ENCODE assay signal across 8 mouse cellular contexts in the genomic region with DNA sequence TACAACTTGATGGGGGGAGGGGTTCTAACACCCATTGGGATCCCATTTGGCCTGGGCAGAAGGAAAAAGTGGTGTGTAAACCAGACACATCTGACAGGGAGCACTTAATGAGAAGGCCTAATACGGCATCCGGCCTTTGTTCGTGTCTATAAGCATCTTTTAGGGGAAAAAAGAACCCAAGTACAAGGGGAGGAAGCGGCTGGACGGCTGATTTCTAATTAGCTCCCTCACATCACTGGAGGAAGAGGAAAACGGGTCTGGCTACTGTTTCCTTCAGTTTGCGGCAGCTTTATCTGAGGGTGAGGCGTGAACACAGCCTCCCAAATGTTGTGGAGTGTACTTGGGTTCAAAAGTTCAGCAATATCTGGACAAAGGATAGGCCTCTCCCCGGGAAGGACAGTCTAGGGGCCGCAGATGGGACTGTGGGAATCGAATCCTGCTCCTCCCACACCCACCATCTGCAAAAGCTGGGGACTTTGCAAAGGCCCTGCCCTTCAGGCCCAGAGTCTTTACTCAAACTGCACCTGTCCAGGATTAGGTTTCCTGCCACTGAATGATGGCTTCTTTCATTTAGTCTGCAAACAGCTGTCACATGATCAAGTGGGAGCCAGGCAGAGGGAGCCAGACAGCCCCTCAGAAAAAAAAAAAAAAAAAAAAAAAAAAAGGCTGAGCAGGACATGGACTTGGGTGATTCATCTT.
DNase-seq lines count a peak whose midpoint lies in the region; ATAC-seq lines count a peak whose summit lies in the region.

No protein-coding gene starts in this region.

- 0 out of 2 replicates have a peak, but pooled peaks cover 5% of the 10 kb centered on the region for H3K36me3 ChIP-seq in embryonic facial prominence, embryonic 14.5 days (ENCODE audit: control insufficient read depth, insufficient read depth, low read length)
- H3K36me3 ChIP-seq in limb, embryonic 12.5 days, result no peaks in the 10 kb centered on the region
- no peaks in the 10 kb centered on the region for H3K36me3 ChIP-seq in neural tube, embryonic 11.5 days (ENCODE audit: control insufficient read depth, insufficient read depth, low read length)

- no peak overlapping the region for H3K9ac ChIP-seq in embryonic facial prominence, embryonic 14.5 days (ENCODE audit: low read depth, low read length)
- no peak overlapping the region for H3K9ac ChIP-seq in limb, embryonic 12.5 days (replicated peaks)
- H3K9ac ChIP-seq in neural tube, embryonic 11.5 days (ENCODE audit: low read length), result 0 out of 2 replicates have a peak overlapping the region, but pooled peaks have one; percentile 9

- H3K27me3 ChIP-seq in embryonic facial prominence, embryonic 14.5 days (replicated peaks; ENCODE audit: control insufficient read depth, insufficient read depth, low read length), result no peaks in the 10 kb centered on the region
- H3K27me3 ChIP-seq in limb, embryonic 12.5 days, result no peaks in the 10 kb centered on the region
- H3K27me3 ChIP-seq in neural tube, embryonic 11.5 days (ENCODE audit: control insufficient read depth, insufficient read depth, low read length), result no peaks in the 10 kb centered on the region

- no peaks in the 10 kb centered on the region for H3K9me3 ChIP-seq in embryonic facial prominence, embryonic 14.5 days (ENCODE audit: control insufficient read depth, low read length)
- no peaks in the 10 kb centered on the region for H3K9me3 ChIP-seq in limb, embryonic 12.5 days
- H3K9me3 ChIP-seq in neural tube, embryonic 11.5 days (ENCODE audit: control insufficient read depth, low read length), result no peaks in the 10 kb centered on the region

- H3K27ac ChIP-seq in embryonic facial prominence, embryonic 14.5 days (replicated peaks; ENCODE audit: low read depth, low read length), result peak overlapping the region; percentile 74
- H3K27ac ChIP-seq in limb, embryonic 12.5 days, result 0 out of 2 replicates have a peak overlapping the region, but pooled peaks have one; percentile 31
- peak overlapping the region; percentile 84 for H3K27ac ChIP-seq in neural tube, embryonic 11.5 days (ENCODE audit: low read depth, low read length)

- intact Hi-C loops in heart, postnatal 14 days (cut with DNase I), result loop anchor here (2.0 to 5.0 kb wide), 3 partner anchors 40 to 301 kb away; no protein-coding TSS in a partner anchor
- intact Hi-C loops in left cerebral cortex, postnatal 36 days (cut with DNase I), result loop anchor here (5.0 kb wide), 2 partner anchors 39 to 301 kb away; no protein-coding TSS in a partner anchor

- no peak overlapping the region for H3K4me2 ChIP-seq in embryonic facial prominence, embryonic 14.5 days (ENCODE audit: low read depth, low read length)
- H3K4me2 ChIP-seq in limb, embryonic 12.5 days, result 0 out of 2 replicates have a peak overlapping the region, but pooled peaks have one; percentile 7
- H3K4me2 ChIP-seq in neural tube, embryonic 11.5 days (ENCODE audit: low read depth), result no peak overlapping the region

- peaks cover 33% of the 10 kb centered on the region for H3K4me1 ChIP-seq in embryonic facial prominence, embryonic 14.5 days (ENCODE audit: control insufficient read depth, insufficient read depth, low read length)
- H3K4me1 ChIP-seq in limb, embryonic 12.5 days (replicated peaks), result peaks cover 58% of the 10 kb centered on the region
- H3K4me1 ChIP-seq in neural tube, embryonic 11.5 days (ENCODE audit: control insufficient read depth, insufficient read depth, low read length), result peaks cover 44% of the 10 kb centered on the region

- DNase-seq in adrenal gland, postnatal 10 days, result peak; percentile 19
- peak; percentile 91 for DNase-seq in embryonic facial prominence, embryonic 14.5 days (ENCODE audit: low spot score)
- DNase-seq in heart, postnatal 14 days, result peak; percentile 46 to 53
- DNase-seq in neural tube, embryonic 11.5 days (ENCODE audit: low spot score), result peak; percentile 78
- DNase-seq in left cerebral cortex, postnatal 36 days (ENCODE audit: low spot score in 2 of 2), result no peak
- DNase-seq in ovary, postnatal 10 days (ENCODE audit: low spot score), result no peak
- no peak for DNase-seq in right cerebral cortex, postnatal 14 days

- WGBS in embryonic facial prominence, embryonic 14.5 days, result 32% methylated on average over 11 of the region's 11 CpGs
- 17% methylated on average over 11 of the region's 11 CpGs for WGBS in limb, embryonic 12.5 days
- WGBS in neural tube, embryonic 11.5 days, result 8% methylated on average over 11 of the region's 11 CpGs

- no peak overlapping the region for H3K4me3 ChIP-seq in embryonic facial prominence, embryonic 14.5 days (ENCODE audit: low read depth, low read length)
- no peak overlapping the region for H3K4me3 ChIP-seq in limb, embryonic 12.5 days (replicated peaks)
- H3K4me3 ChIP-seq in neural tube, embryonic 11.5 days (ENCODE audit: low read depth, low read length), result no peak overlapping the region

- peak; percentile 89 for ATAC-seq in embryonic facial prominence, embryonic 14.5 days (ENCODE audit: low read depth)
- peak; percentile 41; the same call in 1 of the 2 replicates for ATAC-seq in limb, embryonic 12.5 days (ENCODE audit: insufficient number of reproducible peaks, insufficient read depth, low FRiP score, low TSS enrichment, low read depth)
- ATAC-seq in neural tube, embryonic 11.5 days (ENCODE audit: insufficient read depth, low FRiP score, low TSS enrichment), result peak; percentile 81

Comparison
In these comparisons a context has a peak if more than half of its experiments do, and no peak if none do; other contexts are left out.
1. DNase-seq: peak in adrenal gland, postnatal 10 days (single experiment), embryonic facial prominence, embryonic 14.5 days (single experiment), heart, postnatal 14 days (2 of 2) and neural tube, embryonic 11.5 days (single experiment); none in left cerebral cortex, postnatal 36 days (0 of 2), ovary, postnatal 10 days (single experiment) and right cerebral cortex, postnatal 14 days (single experiment).
2. H3K27ac ChIP-seq: peak in every context shown above with its lines; median percentile 84 in neural tube, embryonic 11.5 days; 74 in embryonic facial prominence, embryonic 14.5 days; 31 in limb, embryonic 12.5 days.
3. Peak in every context shown above with its lines, with median percentiles within 50 percentile points of each other: ATAC-seq.